Mouse (Mus musculus): ENCODE measurements around the gene Msi2. TPM values are rescaled to one million over a fixed set of nuclear protein-coding genes. Genes with fewer than 3 reads are reported as not detected.
A peak's percentile ranks its signal among the peaks of the same experiment; 100 is the strongest.

Msi2 gene
- 24.5 and 28.2 TPM in 2 replicates for polyA plus RNA-seq (2015; fragmentation: Nextera tagmentation; extraction: Ambion mirVana)

DNA sequence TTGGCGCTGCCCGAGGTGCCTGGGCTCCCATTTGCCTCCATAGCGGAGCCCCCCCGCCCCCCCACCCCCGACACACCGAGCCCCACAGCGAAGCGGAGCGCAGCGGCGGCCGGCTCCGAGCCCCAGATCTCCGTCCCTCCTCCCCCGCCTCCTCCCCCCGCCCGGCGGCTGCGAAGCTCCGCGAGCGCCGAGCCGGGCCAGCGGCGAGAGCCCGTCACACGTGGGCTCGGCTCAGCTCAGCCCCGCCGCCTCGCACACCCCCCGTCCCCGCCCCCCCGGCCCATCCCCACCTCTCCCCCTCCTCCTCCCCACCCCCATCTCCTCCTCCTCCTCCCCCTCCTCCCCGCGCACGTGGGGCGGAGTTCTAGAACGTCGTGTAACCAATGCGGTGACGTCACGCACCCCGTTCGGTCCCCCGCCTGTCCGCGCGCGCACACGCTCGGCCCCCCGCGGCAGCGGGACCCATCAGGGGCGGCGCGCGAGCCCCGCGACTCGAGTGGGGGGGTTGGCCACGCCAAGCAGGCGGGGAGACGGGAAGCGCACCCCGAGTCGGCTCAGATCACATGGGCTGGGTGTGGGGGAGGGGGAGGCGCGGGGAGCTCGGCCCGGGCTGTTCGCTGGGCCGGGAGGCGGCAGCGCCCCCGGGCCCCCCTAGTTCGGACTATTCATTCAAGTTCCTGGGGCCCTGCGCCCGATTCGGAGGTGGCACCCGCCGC is at the start of gene Msi2:
Gene Msi2, minus strand, starts transcription at position 464 of the 716 bp plus-strand sequence.
- ATAC-seq (replicated peaks; ENCODE audit: low FRiP score, low read depth) (peak; percentile 85), DNase-seq (ENCODE audit: low spot score) (peak; percentile 92)
- Histone ChIP-seq H3K36me3 (ENCODE audit: insufficient read depth, low read length) (no peaks in the 10 kb centered on the region), H3K27me3 (ENCODE audit: insufficient read depth, low read length) (no peaks in the 10 kb centered on the region), H3K4me1 (replicated peaks; ENCODE audit: insufficient read depth, low read length) (no peaks in the 10 kb centered on the region; the same call in none of the 2 replicates), H3K27ac (peak within 1 kb of the TSS; percentile 96), H3K4me3 (replicated peaks; ENCODE audit: low read depth, low read length) (peak within 1 kb of the TSS; percentile 95), H3K9me3 (replicated peaks; ENCODE audit: low read length) (no peaks in the 10 kb centered on the region), H3K9ac (ENCODE audit: low read depth, low read length) (peak within 1 kb of the TSS; percentile 96), H3K4me2 (ENCODE audit: low read length) (peak within 1 kb of the TSS; percentile 99)
- WGBS = 2% methylated on average over 28 of the region's 84 CpGs
- TF ChIP-seq CTCF (IDR thresholded peaks at IDR 0.05; ENCODE audit: low read depth) = no peak

DNA sequence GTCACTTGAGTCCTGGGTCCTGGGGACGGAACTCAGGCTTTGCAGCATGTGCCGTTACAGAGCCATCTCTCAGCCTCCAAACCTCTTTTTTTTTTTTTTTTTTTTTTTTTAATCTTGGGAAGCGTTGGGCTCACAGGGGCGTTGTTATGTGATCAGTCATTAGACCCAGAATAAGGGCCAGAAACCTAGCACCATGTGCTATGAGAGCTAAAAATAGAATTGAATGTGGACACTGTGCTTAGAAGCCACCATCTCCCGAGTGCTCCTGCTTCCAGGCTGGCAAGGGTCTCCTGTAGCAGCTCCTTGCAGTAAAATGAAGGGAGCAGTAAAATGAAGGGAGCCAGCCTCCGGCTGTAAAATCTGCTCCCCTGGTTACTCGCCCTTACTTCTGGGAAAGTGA is 47.3 kb upstream of the Msi2 start:
- no peak for ATAC-seq (replicated peaks; ENCODE audit: low FRiP score, low read depth)
- Histone ChIP-seq H3K4me1 (replicated peaks; ENCODE audit: insufficient read depth, low read length) (no peaks in the 10 kb centered on the region), H3K27ac (no peak overlapping the region), H3K4me3 (replicated peaks; ENCODE audit: low read depth, low read length) (no peak overlapping the region), H3K4me2 (ENCODE audit: low read length) (no peak overlapping the region), H3K36me3 (ENCODE audit: insufficient read depth, low read length) (no peaks in the 10 kb centered on the region), H3K9ac (ENCODE audit: low read depth, low read length) (no peak overlapping the region), H3K9me3 (replicated peaks; ENCODE audit: low read length) (no peaks in the 10 kb centered on the region), H3K27me3 (ENCODE audit: insufficient read depth, low read length) (no peaks in the 10 kb centered on the region)
- 33% methylated on average over 7 of the region's 7 CpGs for WGBS
- DNase-seq (ENCODE audit: low spot score) = no peak
- TF ChIP-seq CTCF (IDR thresholded peaks at IDR 0.05; ENCODE audit: low read depth) = no peak

DNA sequence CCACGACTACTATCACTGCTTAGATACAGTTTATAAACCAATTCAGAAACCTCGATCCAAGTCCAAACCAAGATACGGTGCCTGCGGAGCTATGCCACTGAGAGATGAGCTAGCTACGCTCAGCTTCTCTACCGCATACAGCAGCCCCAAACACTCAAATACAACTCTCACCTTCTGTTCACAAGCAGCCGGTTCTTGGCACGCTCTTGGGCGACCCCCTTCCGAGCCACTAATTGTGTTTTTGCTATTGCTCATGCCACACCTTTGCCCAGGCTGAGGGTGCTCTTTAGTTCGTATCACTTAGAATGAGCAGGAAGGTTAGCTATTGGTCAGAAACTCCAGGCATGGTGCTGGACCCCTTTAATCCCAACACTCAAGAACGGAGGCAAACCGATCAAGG is 45.1 kb upstream of the Msi2 start:
- Histone ChIP-seq H3K36me3 (ENCODE audit: insufficient read depth, low read length) (no peaks in the 10 kb centered on the region), H3K4me1 (replicated peaks; ENCODE audit: insufficient read depth, low read length) (no peaks in the 10 kb centered on the region), H3K4me2 (ENCODE audit: low read length) (no peak overlapping the region), H3K27me3 (ENCODE audit: insufficient read depth, low read length) (no peaks in the 10 kb centered on the region), H3K9ac (ENCODE audit: low read depth, low read length) (no peak overlapping the region), H3K9me3 (replicated peaks; ENCODE audit: low read length) (no peaks in the 10 kb centered on the region), H3K27ac (no peak overlapping the region), H3K4me3 (replicated peaks; ENCODE audit: low read depth, low read length) (no peak overlapping the region)
- DNase-seq (ENCODE audit: low spot score) (no peak), ATAC-seq (replicated peaks; ENCODE audit: low FRiP score, low read depth) (no peak)
- no peak for TF ChIP-seq CTCF (IDR thresholded peaks at IDR 0.05; ENCODE audit: low read depth)
- WGBS = 88% methylated on average over 13 of the region's 13 CpGs

DNA sequence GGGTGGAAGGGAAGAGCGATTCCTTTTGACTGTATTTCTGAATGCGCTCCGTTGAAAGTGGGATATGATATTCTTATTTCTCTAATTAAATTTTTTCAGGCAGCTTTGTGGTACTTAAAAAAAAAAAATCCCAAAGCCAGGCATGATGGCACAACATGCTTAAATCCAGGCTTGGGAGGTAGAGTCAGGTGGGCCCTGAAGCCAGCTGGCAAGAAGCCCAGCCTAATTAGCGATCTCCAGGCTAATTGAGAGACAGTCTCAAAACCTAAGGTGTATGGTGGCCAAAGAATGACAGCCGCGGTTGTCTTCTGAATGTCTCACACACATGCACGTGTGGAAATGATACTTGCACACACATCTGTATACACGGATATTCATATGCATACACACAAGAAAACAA is 41.2 kb upstream of the Msi2 start:
- ATAC-seq (replicated peaks; ENCODE audit: low FRiP score, low read depth) = no peak
- no peak for DNase-seq (ENCODE audit: low spot score)
- 94% methylated on average over 8 of the region's 8 CpGs for WGBS
- Histone ChIP-seq H3K27ac (no peak overlapping the region), H3K9me3 (replicated peaks; ENCODE audit: low read length) (no peaks in the 10 kb centered on the region), H3K4me3 (replicated peaks; ENCODE audit: low read depth, low read length) (no peak overlapping the region), H3K36me3 (ENCODE audit: insufficient read depth, low read length) (no peaks in the 10 kb centered on the region), H3K27me3 (ENCODE audit: insufficient read depth, low read length) (no peaks in the 10 kb centered on the region), H3K4me2 (ENCODE audit: low read length) (no peak overlapping the region), H3K9ac (ENCODE audit: low read depth, low read length) (no peak overlapping the region), H3K4me1 (replicated peaks; ENCODE audit: insufficient read depth, low read length) (no peaks in the 10 kb centered on the region)
- no peak for TF ChIP-seq CTCF (IDR thresholded peaks at IDR 0.05; ENCODE audit: low read depth)

DNA sequence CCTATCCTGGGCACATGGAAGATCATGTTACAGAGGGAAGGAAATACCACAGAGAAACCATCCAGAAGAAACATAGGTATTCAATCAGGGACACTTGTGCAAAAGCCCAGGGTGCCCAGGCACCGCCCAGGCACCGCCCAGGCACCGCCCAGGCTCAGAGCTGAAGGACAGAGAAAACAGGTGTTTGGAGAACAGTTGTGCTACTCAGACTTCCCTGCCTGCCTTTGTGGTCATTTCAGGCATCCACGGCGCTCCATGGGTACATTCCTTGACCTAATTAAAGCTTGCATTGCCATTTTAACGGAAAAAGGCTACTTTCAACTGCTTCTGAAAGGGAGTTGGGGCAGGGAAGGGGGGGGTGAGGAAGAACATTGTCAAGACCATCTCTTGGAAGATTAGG is 40.1 kb upstream of the Msi2 start:
- Histone ChIP-seq H3K27me3 (ENCODE audit: insufficient read depth, low read length) (no peaks in the 10 kb centered on the region), H3K4me1 (replicated peaks; ENCODE audit: insufficient read depth, low read length) (no peaks in the 10 kb centered on the region), H3K27ac (no peak overlapping the region), H3K9ac (ENCODE audit: low read depth, low read length) (no peak overlapping the region), H3K4me2 (ENCODE audit: low read length) (no peak overlapping the region), H3K36me3 (ENCODE audit: insufficient read depth, low read length) (no peaks in the 10 kb centered on the region), H3K4me3 (replicated peaks; ENCODE audit: low read depth, low read length) (no peak overlapping the region), H3K9me3 (replicated peaks; ENCODE audit: low read length) (no peaks in the 10 kb centered on the region)
- TF ChIP-seq CTCF (IDR thresholded peaks at IDR 0.05; ENCODE audit: low read depth) = no peak
- 44% methylated on average over 6 of the region's 6 CpGs for WGBS
- ATAC-seq (replicated peaks; ENCODE audit: low FRiP score, low read depth) = no peak
- DNase-seq (ENCODE audit: low spot score) = no peak

DNA sequence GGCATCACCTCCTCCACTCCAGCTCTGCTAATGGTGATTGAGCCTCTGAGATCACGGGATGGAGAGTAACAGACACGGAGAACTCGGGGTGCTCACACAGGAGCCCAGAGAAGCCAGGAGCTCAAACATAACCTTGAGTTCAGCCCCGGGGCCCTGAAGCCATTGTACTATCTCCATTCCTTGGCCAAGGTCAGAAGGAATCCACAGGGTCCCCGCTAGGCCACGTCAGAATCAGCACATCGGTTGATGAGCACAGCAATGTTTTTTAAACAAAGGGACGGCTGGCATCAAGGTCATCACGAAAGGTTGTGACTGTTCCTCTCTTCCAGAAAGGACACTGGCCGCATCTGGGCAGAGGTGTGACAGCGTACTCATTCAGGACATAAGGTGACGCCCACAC is 27.0 kb upstream of the Msi2 start:
- WGBS = 70% methylated on average over 12 of the region's 12 CpGs
- no peak overlapping the region for H3K4me2 ChIP-seq (ENCODE audit: low read length)
- no peaks in the 10 kb centered on the region for H3K27me3 ChIP-seq (ENCODE audit: insufficient read depth, low read length)
- no peaks in the 10 kb centered on the region for H3K4me1 ChIP-seq (replicated peaks; ENCODE audit: insufficient read depth, low read length)
- no peaks in the 10 kb centered on the region for H3K36me3 ChIP-seq (ENCODE audit: insufficient read depth, low read length)
- TF ChIP-seq CTCF (IDR thresholded peaks at IDR 0.05; ENCODE audit: low read depth) = no peak
- DNase-seq (ENCODE audit: low spot score) (no peak), ATAC-seq (replicated peaks; ENCODE audit: low FRiP score, low read depth) (no peak)
- no peak overlapping the region for H3K9ac ChIP-seq (ENCODE audit: low read depth, low read length)
- H3K9me3 ChIP-seq (replicated peaks; ENCODE audit: low read length) = no peaks in the 10 kb centered on the region
- H3K4me3 ChIP-seq (replicated peaks; ENCODE audit: low read depth, low read length) = no peak overlapping the region
- no peak overlapping the region for H3K27ac ChIP-seq

All from kidney, postnatal 0 days (tissue).